Mouse (Mus musculus) kidney, postnatal 0 days (tissue): ENCODE data around the gene Hmbs. TPM values are rescaled to one million over a fixed set of nuclear protein-coding genes. Genes with fewer than 3 reads are reported as not detected.

Experiments
- ATAC-seq: fragments of 200-750 bp; cut with Nextera tagmentation; replicated peaks from 2 replicates; pipeline ENCODE4 v1.8.0; 2017; ENCODE audit warnings: low read depth, moderate number of reproducible peaks, moderate TSS enrichment, moderate library complexity; ENCODE audit not compliant: low FRiP score
- DNase-seq: peaks from one replicate; pipeline ENCODE4 v3.0.0-alpha.2; 2016; ENCODE audit warnings: low spot score
- H3K27ac ChIP-seq: fragments of 300-500 bp; sonication (generic); 2 replicates; pipeline ENCODE4 v1.5.1; 2014; ENCODE audit warnings: mild to moderate bottlenecking
- H3K27me3 ChIP-seq: fragments of 300-500 bp; sonication (generic); 2 replicates; pipeline ENCODE4 v1.6.1; 2014; ENCODE audit warnings: low read length, mixed read lengths; ENCODE audit not compliant: insufficient read depth
- H3K36me3 ChIP-seq: fragments of 300-500 bp; sonication (generic); 2 replicates; pipeline ENCODE4 v1.6.1; 2014; ENCODE audit warnings: low read length, mixed read lengths; ENCODE audit not compliant: insufficient read depth
- H3K4me1 ChIP-seq: fragments of 300-500 bp; sonication (generic); replicated peaks from 2 replicates; pipeline ENCODE4 v1.6.1; 2014; ENCODE audit warnings: antibody characterized with exemption, low read length, mixed read lengths; ENCODE audit not compliant: insufficient read depth
- H3K4me2 ChIP-seq: fragments of 300-500 bp; sonication (generic); 2 replicates; pipeline ENCODE4 v1.6.1; 2014; ENCODE audit warnings: mild to moderate bottlenecking, low read length, moderate library complexity, mixed read lengths
- H3K4me3 ChIP-seq: fragments of 300-500 bp; sonication (generic); replicated peaks from 2 replicates; pipeline ENCODE4 v1.5.1; 2014; ENCODE audit warnings: low read depth, low read length
- H3K9ac ChIP-seq: fragments of 300-500 bp; sonication (generic); 2 replicates; pipeline ENCODE4 v1.6.1; 2014; ENCODE audit warnings: low read depth, low read length
- H3K9me3 ChIP-seq: fragments of 300-500 bp; sonication (generic); replicated peaks from 2 replicates; pipeline ENCODE4 v1.6.1; 2016; ENCODE audit warnings: low read length, inconsistent platforms, mixed read lengths
- CTCF ChIP-seq: IDR thresholded peaks from 2 replicates; pipeline ENCODE4 v1.5.1; 2016; ENCODE audit warnings: antibody characterized with exemption, low read depth, mild to moderate bottlenecking, moderate library complexity
- WGBS: fragments of 180-500 bp; shearing (Covaris S2); extraction: QIAGEN DNeasy Blood & Tissue Kit; methylation state at CpG from one replicate; pipeline ENCODE4 v1.1.7; 2014; 5-methylcytosine and 5-hydroxymethylcytosine counted together
- polyA plus RNA-seq: library from polyadenylated mRNA; unstranded; fragments of >200 nt; fragmentation: Nextera tagmentation; extraction: Ambion mirVana; gene quantifications from 2 replicates; pipeline ENCODE4 v1.2.1, GENCODE M21; 2015

Gene Hmbs
- polyA plus RNA-seq, 1 experiment from 2014 or later = 88.2 TPM

GRCm38 (mm10) chr9:44334396-44335330 lies 9.4 kb downstream of the Hmbs start, which contains the start of gene H2afx:
Gene H2afx (plus strand): TSS chr9:44334694.
- peak; percentile 61 for TF ChIP-seq CTCF
- no peaks in the 10 kb centered on the region for H3K27me3 ChIP-seq
- peaks cover 6% of the 10 kb centered on the region; the same call in 1 of the 2 replicates for H3K4me1 ChIP-seq
- H3K9me3 ChIP-seq = no peaks in the 10 kb centered on the region
- DNase-seq (peak; percentile 100), ATAC-seq (peak; percentile 97)
- H3K9ac ChIP-seq = peak within 1 kb of the TSS; percentile 88
- H3K4me2 ChIP-seq = peak within 1 kb of the TSS; percentile 90
- peak within 1 kb of the TSS; percentile 85 for H3K4me3 ChIP-seq
- peaks cover 26% of the 10 kb centered on the region; the same call in 1 of the 2 replicates for H3K36me3 ChIP-seq
- H3K27ac ChIP-seq = peak within 1 kb of the TSS; percentile 90
- WGBS = under 1% methylated on average over 88 of the region's 91 CpGs

GRCm38 (mm10) chr9:44332918-44333638 lies 10.9 kb downstream of the Hmbs start:
- DNase-seq (no peak), ATAC-seq (no peak)
- Histone ChIP-seq H3K27ac (no peak overlapping the region), H3K9ac (no peak overlapping the region), H3K4me3 (no peak overlapping the region), H3K4me2 (no peak overlapping the region), H3K36me3 (peaks cover 25% of the 10 kb centered on the region; the same call in 1 of the 2 replicates), H3K4me1 (peaks cover 7% of the 10 kb centered on the region; the same call in 1 of the 2 replicates), H3K27me3 (no peaks in the 10 kb centered on the region), H3K9me3 (no peaks in the 10 kb centered on the region)
- no peak for TF ChIP-seq CTCF
- 94% methylated on average over 13 of the region's 13 CpGs for WGBS

- Histone ChIP-seq H3K27ac (no peak overlapping the region), H3K9ac (no peak overlapping the region), H3K36me3 (0 out of 2 replicates have a peak, but pooled peaks cover 20% of the 10 kb centered on the region), H3K4me3 (no peak overlapping the region), H3K27me3 (no peaks in the 10 kb centered on the region), H3K4me1 (peaks cover 8% of the 10 kb centered on the region; the same call in 1 of the 2 replicates), H3K4me2 (no peak overlapping the region), H3K9me3 (no peaks in the 10 kb centered on the region)
- ATAC-seq (no peak), DNase-seq (no peak)
- 91% methylated on average over 6 of the region's 6 CpGs for WGBS
- no peak for TF ChIP-seq CTCF
These were observed 13.3 kb downstream of the Hmbs start for GRCm38 (mm10) chr9:44330736-44331135.

- 88% methylated on average over 5 of the region's 5 CpGs for WGBS
- no peak for DNase-seq
- Histone ChIP-seq H3K9ac (no peak overlapping the region), H3K27ac (0 out of 2 replicates have a peak overlapping the region, but pooled peaks have one; percentile 94), H3K4me2 (peak overlapping the region; percentile 80), H3K4me3 (peak overlapping the region; percentile 76), H3K36me3 (0 out of 2 replicates have a peak, but pooled peaks cover 19% of the 10 kb centered on the region), H3K27me3 (no peaks in the 10 kb centered on the region), H3K9me3 (no peaks in the 10 kb centered on the region), H3K4me1 (peaks cover 8% of the 10 kb centered on the region; the same call in 1 of the 2 replicates)
- TF ChIP-seq CTCF = no peak
- ATAC-seq = no peak
These were observed 16.1 kb downstream of the Hmbs start for GRCm38 (mm10) chr9:44327926-44328325.

- under 1% methylated on average over 22 of the region's 22 CpGs for WGBS
- peak overlapping the region; percentile 81 for H3K9ac ChIP-seq
- DNase-seq (peak; percentile 76), ATAC-seq (peak; percentile 18; the same call in 1 of the 2 replicates)
- H3K9me3 ChIP-seq = no peaks in the 10 kb centered on the region
- TF ChIP-seq CTCF = no peak
- H3K4me2 ChIP-seq = peak overlapping the region; percentile 80
- peaks cover 8% of the 10 kb centered on the region; the same call in 1 of the 2 replicates for H3K4me1 ChIP-seq
- H3K36me3 ChIP-seq = 0 out of 2 replicates have a peak, but pooled peaks cover 13% of the 10 kb centered on the region
- H3K27ac ChIP-seq = peak overlapping the region; percentile 94
- peak overlapping the region; percentile 76 for H3K4me3 ChIP-seq
- no peaks in the 10 kb centered on the region for H3K27me3 ChIP-seq
These were observed 16.8 kb downstream of the Hmbs start for GRCm38 (mm10) chr9:44327064-44327711.
